Mouse (Mus musculus) stomach, postnatal 0 days (tissue): Measurements from ENCODE around the gene Dlgap1.

Source experiments
- CTCF ChIP-seq: IDR thresholded peaks from 2 replicates; pipeline ENCODE4 v1.5.1; 2016; ENCODE audit warnings: antibody characterized with exemption, low read depth, mild to moderate bottlenecking, moderate library complexity
- EP300 ChIP-seq: optimal IDR thresholded peaks from 2 replicates; pipeline ENCODE3; 2016; ENCODE audit warnings: antibody characterized with exemption

DNA sequence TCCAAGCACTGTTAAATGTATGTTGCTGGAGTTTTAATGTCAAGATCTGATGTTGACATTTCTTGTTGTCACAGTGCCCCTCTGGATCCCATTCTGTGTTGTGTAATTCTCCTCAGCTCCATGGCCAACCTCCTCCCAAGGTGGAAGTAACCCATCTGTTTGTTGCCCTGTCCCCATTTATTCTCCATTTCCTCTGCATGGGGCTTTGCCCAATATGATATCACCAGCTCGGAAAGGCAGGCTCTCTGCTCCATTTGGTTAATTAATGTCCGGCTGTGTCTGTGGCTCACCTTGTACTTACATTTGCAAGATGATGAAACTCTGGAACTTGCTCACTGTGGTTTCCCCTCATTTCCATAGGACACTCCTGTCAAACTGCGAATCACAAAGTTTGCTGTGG, 33.2 kb downstream of the Dlgap1 start:
- TF ChIP-seq CTCF = no peak
- no peak for TF ChIP-seq EP300
